Mouse (Mus musculus): ENCODE measurements around the gene Ppa1. TPM values are rescaled to one million over a fixed set of nuclear protein-coding genes. Genes with fewer than 3 reads are reported as not detected.

The Ppa1 gene
- polyA plus RNA-seq, 1 experiment from 2014 or later = 213 TPM

DNA sequence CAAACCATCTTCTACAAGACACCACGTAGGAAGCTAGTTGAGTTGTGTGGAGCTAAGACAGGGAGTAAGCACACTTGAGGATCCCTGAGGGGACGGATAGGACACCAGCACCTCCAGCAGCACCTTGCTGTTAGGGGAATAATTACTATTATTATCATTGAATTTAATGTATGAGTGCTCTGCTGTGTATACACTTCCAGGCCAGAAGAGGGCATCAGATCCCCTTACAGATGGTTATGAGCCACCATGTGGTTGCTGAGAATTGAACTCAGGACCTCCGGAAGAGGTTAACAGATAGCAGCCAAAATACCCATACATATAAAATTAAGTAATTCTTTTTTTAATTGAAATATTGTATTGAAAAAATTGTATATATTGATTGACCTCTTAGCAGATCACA is 22.4 kb downstream of the Ppa1 start:
- Histone ChIP-seq H3K27ac (ENCODE audit: low read depth) (no peak overlapping the region), H3K4me1 (ENCODE audit: insufficient read depth) (no peaks in the 10 kb centered on the region), H3K36me3 (ENCODE audit: insufficient read depth) (peaks cover 79% of the 10 kb centered on the region), H3K9me3 (ENCODE audit: low read depth, low read length) (no peaks in the 10 kb centered on the region), H3K4me2 (no peak overlapping the region), H3K9ac (no peak overlapping the region), H3K27me3 (ENCODE audit: insufficient read depth, low read length) (no peaks in the 10 kb centered on the region), H3K4me3 (ENCODE audit: low read depth, low read length) (no peak overlapping the region)
- peak; percentile 14; the same call in 1 of the 2 replicates for TF ChIP-seq CTCF (IDR thresholded peaks at IDR 0.05; ENCODE audit: low read depth)
- DNase-seq = no peak
- no peak for ATAC-seq (ENCODE audit: insufficient read depth)
- WGBS = 95% methylated on average over 3 of the region's 3 CpGs

DNA sequence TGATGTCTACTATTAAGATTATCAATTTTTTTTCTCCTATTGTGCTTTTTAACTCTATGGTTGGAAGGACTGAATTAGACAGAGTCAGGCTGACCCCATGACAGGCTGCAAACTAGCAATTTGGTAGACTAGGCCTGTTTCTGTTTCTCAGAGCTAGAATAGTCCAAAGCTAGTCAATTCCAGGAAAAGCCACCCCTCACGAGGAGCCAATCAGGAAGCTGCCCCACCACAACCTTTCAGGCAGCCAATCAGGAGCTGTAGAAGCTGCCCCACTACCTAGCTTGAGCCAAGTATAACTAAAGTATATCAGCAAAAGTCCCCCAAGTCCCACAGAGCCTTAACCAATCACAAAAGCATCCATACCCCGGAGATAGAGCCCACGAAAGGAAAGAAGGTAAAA is 27.6 kb downstream of the Ppa1 start:
- no peak for ATAC-seq (ENCODE audit: insufficient read depth)
- H3K9ac ChIP-seq = no peak overlapping the region

DNA sequence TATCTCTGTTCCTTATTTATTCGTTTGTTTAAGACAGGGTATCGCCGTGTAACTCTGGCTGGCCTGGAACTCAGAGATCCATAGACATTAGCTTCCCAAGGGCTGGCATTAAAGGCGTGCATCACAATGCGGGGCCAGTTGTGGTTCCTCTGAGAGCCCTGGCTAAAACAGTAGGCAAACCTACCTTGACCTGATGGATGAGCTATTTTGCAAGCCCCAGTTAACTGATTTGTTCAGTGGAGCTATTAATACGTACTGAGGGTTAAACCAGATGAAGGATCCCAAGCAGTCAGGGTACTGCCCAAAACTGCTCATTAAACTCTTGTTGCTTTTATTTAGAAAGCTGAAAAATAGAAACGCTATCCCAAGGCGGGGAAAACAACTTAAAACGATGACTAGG is 31.2 kb downstream of the Ppa1 start:
- H3K27me3 ChIP-seq (ENCODE audit: insufficient read depth, low read length) = no peaks in the 10 kb centered on the region
- no peak; the same call in 1 of the 2 replicates for ATAC-seq (ENCODE audit: insufficient read depth)
- H3K4me2 ChIP-seq = peak overlapping the region; percentile 94
- H3K9me3 ChIP-seq (ENCODE audit: low read depth, low read length) = no peaks in the 10 kb centered on the region
- peaks cover 11% of the 10 kb centered on the region for H3K36me3 ChIP-seq (ENCODE audit: insufficient read depth)
- peak overlapping the region; percentile 72 for H3K27ac ChIP-seq (ENCODE audit: low read depth)
- no peak for TF ChIP-seq CTCF (IDR thresholded peaks at IDR 0.05; ENCODE audit: low read depth)
- WGBS = 33% methylated on average over 9 of the region's 9 CpGs
- peaks cover 4% of the 10 kb centered on the region; the same call in 1 of the 2 replicates for H3K4me1 ChIP-seq (ENCODE audit: insufficient read depth)
- peak overlapping the region; percentile 95 for H3K4me3 ChIP-seq (ENCODE audit: low read depth, low read length)
- DNase-seq = peak; percentile 19
- peak overlapping the region; percentile 94 for H3K9ac ChIP-seq

More for the DNA sequence above, 27.6 kb downstream of the Ppa1 start:
- no peak for TF ChIP-seq CTCF (IDR thresholded peaks at IDR 0.05; ENCODE audit: low read depth)
- 78% methylated on average over 3 of the region's 3 CpGs for WGBS
- no peak overlapping the region for H3K4me3 ChIP-seq (ENCODE audit: low read depth, low read length)
- no peaks in the 10 kb centered on the region for H3K27me3 ChIP-seq (ENCODE audit: insufficient read depth, low read length)
- DNase-seq = no peak
- H3K4me1 ChIP-seq (ENCODE audit: insufficient read depth) = no peaks in the 10 kb centered on the region
- no peak overlapping the region for H3K4me2 ChIP-seq
- no peaks in the 10 kb centered on the region for H3K9me3 ChIP-seq (ENCODE audit: low read depth, low read length)
- no peak overlapping the region for H3K27ac ChIP-seq (ENCODE audit: low read depth)
- H3K36me3 ChIP-seq (ENCODE audit: insufficient read depth) = peaks cover 41% of the 10 kb centered on the region

DNA sequence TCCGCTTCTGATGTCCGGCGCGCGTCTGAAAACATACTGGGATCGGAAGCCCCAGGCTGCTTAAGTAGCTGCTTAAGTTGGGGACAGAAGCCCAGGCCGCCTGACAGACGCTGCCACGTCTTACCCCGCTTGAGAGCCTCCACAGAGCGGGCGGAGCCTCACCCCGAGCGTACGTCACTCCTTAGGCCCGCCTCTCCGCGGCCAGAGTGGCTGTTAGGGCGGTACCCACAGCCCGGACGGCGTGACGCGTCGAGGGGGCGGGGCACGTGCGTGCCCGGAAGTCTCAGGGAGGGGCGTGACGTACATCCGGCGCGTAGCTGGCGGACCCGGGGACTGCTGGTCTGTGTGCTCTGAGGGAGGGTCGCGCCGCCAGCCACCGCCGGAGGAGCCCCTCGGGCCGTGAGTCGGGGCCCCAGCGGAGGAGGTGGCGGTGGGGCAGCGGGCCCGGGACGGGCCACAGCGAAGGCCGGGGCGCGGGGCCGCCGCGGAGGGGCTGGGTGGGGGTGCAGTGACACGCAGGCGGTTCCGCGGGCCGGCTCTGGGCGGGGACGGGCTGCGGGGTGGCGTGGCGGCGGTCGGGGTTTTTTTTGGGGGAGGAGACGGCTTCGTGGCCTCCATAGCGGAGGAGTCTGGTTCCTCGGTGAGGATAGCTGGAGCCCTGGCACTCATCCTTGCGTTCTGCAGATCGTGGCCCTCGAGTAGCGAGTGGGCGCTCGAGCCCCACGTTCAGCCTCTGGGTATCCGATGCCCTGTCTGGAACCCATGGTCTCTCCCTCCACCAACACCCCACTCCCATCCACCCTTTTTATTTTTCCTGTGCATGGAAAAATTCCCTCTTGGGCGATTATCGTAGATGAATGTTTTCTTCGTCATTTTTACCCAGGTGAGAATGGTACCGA is 31.9 kb downstream of the Ppa1 start, which contains the start of gene Sar1a:
Sar1a (plus strand) TSS at position 285 of the 899 bp plus-strand sequence.
- H3K27ac ChIP-seq (ENCODE audit: low read depth) = peak within 1 kb of the TSS; percentile 83
- peak within 1 kb of the TSS; percentile 94 for H3K4me2 ChIP-seq
- no peaks in the 10 kb centered on the region for H3K27me3 ChIP-seq (ENCODE audit: insufficient read depth, low read length)
- DNase-seq (peak; percentile 99), ATAC-seq (ENCODE audit: insufficient read depth) (peak; percentile 100)
- H3K4me1 ChIP-seq (ENCODE audit: insufficient read depth) = peaks cover 4% of the 10 kb centered on the region; the same call in 1 of the 2 replicates
- H3K36me3 ChIP-seq (ENCODE audit: insufficient read depth) = peaks cover 10% of the 10 kb centered on the region
- WGBS = under 1% methylated on average over 72 of the region's 84 CpGs
- H3K9ac ChIP-seq = peak within 1 kb of the TSS; percentile 94
- H3K4me3 ChIP-seq (ENCODE audit: low read depth, low read length) = peak within 1 kb of the TSS; percentile 95
- no peaks in the 10 kb centered on the region for H3K9me3 ChIP-seq (ENCODE audit: low read depth, low read length)
- no peak for TF ChIP-seq CTCF (IDR thresholded peaks at IDR 0.05; ENCODE audit: low read depth)

DNA sequence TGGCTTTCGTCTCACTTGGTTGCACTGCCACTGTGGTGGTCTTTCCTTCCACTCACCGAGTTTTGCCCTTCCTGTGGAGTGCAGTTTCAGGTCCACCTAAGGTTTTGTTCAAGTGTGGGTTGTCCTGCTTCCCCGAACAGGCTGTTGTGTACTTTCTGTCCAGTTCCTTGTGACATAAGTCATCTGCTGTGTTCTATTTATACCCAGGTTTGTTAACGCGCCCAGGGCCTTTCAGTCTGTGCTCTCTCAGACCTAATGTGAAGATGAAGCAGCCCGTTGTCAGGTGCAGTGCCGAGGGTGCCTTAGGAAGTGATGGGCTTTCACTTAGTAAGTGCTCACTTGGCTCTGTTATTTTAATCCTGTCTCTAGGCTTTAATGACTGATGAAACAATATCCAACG is 41.1 kb downstream of the Ppa1 start:
- no peak overlapping the region for H3K9ac ChIP-seq
- no peak overlapping the region for H3K27ac ChIP-seq (ENCODE audit: low read depth)
- H3K4me2 ChIP-seq = no peak overlapping the region
- ATAC-seq (ENCODE audit: insufficient read depth) (no peak), DNase-seq (no peak)
- 84% methylated on average over 8 of the region's 8 CpGs for WGBS
- TF ChIP-seq CTCF (IDR thresholded peaks at IDR 0.05; ENCODE audit: low read depth) = no peak
- no peaks in the 10 kb centered on the region for H3K4me1 ChIP-seq (ENCODE audit: insufficient read depth)
- no peaks in the 10 kb centered on the region for H3K27me3 ChIP-seq (ENCODE audit: insufficient read depth, low read length)
- no peak overlapping the region for H3K4me3 ChIP-seq (ENCODE audit: low read depth, low read length)
- H3K36me3 ChIP-seq (ENCODE audit: insufficient read depth) = peaks cover 89% of the 10 kb centered on the region
- H3K9me3 ChIP-seq (ENCODE audit: low read depth, low read length) = no peaks in the 10 kb centered on the region

DNA sequence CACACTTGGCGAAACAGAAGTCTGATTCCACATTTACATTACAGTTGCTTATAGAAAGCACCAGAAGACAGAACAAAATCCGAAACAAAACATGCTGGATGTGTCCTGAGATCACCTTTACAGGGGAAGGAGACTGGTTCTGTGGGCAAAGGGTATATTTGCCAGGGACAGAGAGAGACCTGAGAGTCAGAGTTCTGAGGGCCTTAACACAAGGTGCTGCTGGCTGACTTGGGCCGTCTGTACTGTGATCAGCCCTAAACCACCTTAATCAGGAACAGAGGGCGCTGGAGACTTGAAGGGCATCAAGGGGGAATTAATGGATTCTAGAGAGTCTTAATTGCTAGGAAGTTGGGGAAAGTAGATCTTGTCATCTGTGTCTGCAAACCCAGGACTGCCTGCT is 45.2 kb downstream of the Ppa1 start:
- 76% methylated on average over 4 of the region's 4 CpGs for WGBS
- Histone ChIP-seq H3K4me1 (ENCODE audit: insufficient read depth) (peaks cover 10% of the 10 kb centered on the region), H3K9me3 (ENCODE audit: low read depth, low read length) (no peaks in the 10 kb centered on the region), H3K27ac (ENCODE audit: low read depth) (no peak overlapping the region), H3K4me2 (no peak overlapping the region), H3K27me3 (ENCODE audit: insufficient read depth, low read length) (no peaks in the 10 kb centered on the region), H3K4me3 (ENCODE audit: low read depth, low read length) (no peak overlapping the region), H3K36me3 (ENCODE audit: insufficient read depth) (peaks cover 57% of the 10 kb centered on the region), H3K9ac (no peak overlapping the region)
- DNase-seq (no peak), ATAC-seq (ENCODE audit: insufficient read depth) (no peak)
- no peak for TF ChIP-seq CTCF (IDR thresholded peaks at IDR 0.05; ENCODE audit: low read depth)
